Mouse (Mus musculus) ES-Bruce4 (cell line): ENCODE measurements around the gene Aanat.

Source experiments
- CTCF ChIP-seq: IDR thresholded peaks from one replicate; pipeline ENCODE4 v1.8.1; 2011; ENCODE audit warnings: low read depth, low read length
- POLR2A ChIP-seq: IDR thresholded peaks from one replicate; pipeline ENCODE4 v1.8.1; 2011; ENCODE audit warnings: low read length; ENCODE audit not compliant: insufficient read depth

- no peak for TF ChIP-seq CTCF
- TF ChIP-seq POLR2A, result no peak
Measured at GRCm38 (mm10) chr11:116552194-116552593, 34.0 kb upstream of the Aanat start.
